Mouse (Mus musculus) mature B cell (primary cell): ENCODE results near the gene Oscar.
"Not testable (repeated sequence)": the region's sequence is repeated elsewhere in the genome, so short reads cannot be mapped to it uniquely, and the experiment has no call there.

Source experiments
- in situ Hi-C: fragments of 300-500 bp; cut with MboI; formaldehyde crosslinking; loops from 2 replicates; pipeline ENCODE4 v1.14.3; 2019

Oscar gene

GRCm38 (mm10) chr7:3610437-3610836 lies 5.5 kb downstream of the Oscar start:
- in situ Hi-C loops, result loop anchor here (10.0 kb wide), 1 partner anchor 64 kb away; the partner anchor contains the start of gene Tmc4

- in situ Hi-C loops, result no loop called here
Measured at GRCm38 (mm10) chr7:3609082-3609481, 6.9 kb downstream of the Oscar start.

GRCm38 (mm10) chr7:3608668-3609067 lies 7.3 kb downstream of the Oscar start:
- in situ Hi-C loops, result no loop called here

- in situ Hi-C loops, result no loop called here
Measured at GRCm38 (mm10) chr7:3607391-3607790, 8.6 kb downstream of the Oscar start.

- in situ Hi-C loops, result no loop called here
Measured at GRCm38 (mm10) chr7:3606798-3607197, 9.2 kb downstream of the Oscar start.

- in situ Hi-C loops, result no loop called here
Measured at GRCm38 (mm10) chr7:3601119-3601518, 14.8 kb downstream of the Oscar start.

GRCm38 (mm10) chr7:3597755-3598154 lies 18.2 kb downstream of the Oscar start:
- in situ Hi-C loops, result not testable (repeated sequence)

GRCm38 (mm10) chr7:3595146-3595545 lies 20.8 kb downstream of the Oscar start:
- in situ Hi-C loops, result no loop called here

- in situ Hi-C loops, result no loop called here
Measured at GRCm38 (mm10) chr7:3594686-3595085, 21.3 kb downstream of the Oscar start.

- in situ Hi-C loops, result no loop called here
Measured at GRCm38 (mm10) chr7:3593855-3594254, 22.1 kb downstream of the Oscar start.

- in situ Hi-C loops, result no loop called here
Measured at GRCm38 (mm10) chr7:3591534-3591933, 24.4 kb downstream of the Oscar start.

- in situ Hi-C loops, result no loop called here
Measured at GRCm38 (mm10) chr7:3590550-3590949, 25.4 kb downstream of the Oscar start.

- in situ Hi-C loops, result no loop called here
Measured at GRCm38 (mm10) chr7:3587292-3587691, 28.7 kb downstream of the Oscar start.

GRCm38 (mm10) chr7:3586255-3586654 lies 29.7 kb downstream of the Oscar start:
- in situ Hi-C loops, result no loop called here

- in situ Hi-C loops, result no loop called here
Measured at GRCm38 (mm10) chr7:3585763-3586162, 30.2 kb downstream of the Oscar start.

GRCm38 (mm10) chr7:3580029-3580428 lies 35.9 kb downstream of the Oscar start:
- in situ Hi-C loops, result no loop called here

- in situ Hi-C loops, result no loop called here
Measured at GRCm38 (mm10) chr7:3578952-3579546, 36.9 kb downstream of the Oscar start.

- in situ Hi-C loops, result no loop called here
Measured at GRCm38 (mm10) chr7:3578196-3578595, 37.8 kb downstream of the Oscar start.

- in situ Hi-C loops, result no loop called here
Measured at GRCm38 (mm10) chr7:3576354-3577124, 39.4 kb downstream of the Oscar start.

GRCm38 (mm10) chr7:3574216-3574615 lies 41.7 kb downstream of the Oscar start:
- in situ Hi-C loops, result no loop called here

GRCm38 (mm10) chr7:3571847-3572246 lies 44.1 kb downstream of the Oscar start:
- in situ Hi-C loops, result no loop called here

- in situ Hi-C loops, result not testable (repeated sequence)
Measured at GRCm38 (mm10) chr7:3570580-3570979, 45.4 kb downstream of the Oscar start.

GRCm38 (mm10) chr7:3569725-3570124 lies 46.2 kb downstream of the Oscar start:
- in situ Hi-C loops, result no loop called here
